Mouse (Mus musculus): ENCODE results near the gene Chic1.
A peak's percentile ranks its signal among the peaks of the same experiment; 100 is the strongest.

The Chic1 gene

GRCm38 (mm10) chrX:103356287-103356686 lies at the start of gene Chic1:
Gene Chic1 (plus strand): TSS chrX:103356476.
- DNase-seq (ENCODE audit: low read depth, low spot score), result peak; percentile 96

GRCm38 (mm10) chrX:103308262-103308661 lies 48.0 kb upstream of the Chic1 start:
- DNase-seq (ENCODE audit: low read depth, low spot score), result no peak

- DNase-seq (ENCODE audit: low read depth, low spot score), result peak; percentile 96
These were observed 44.6 kb upstream of the Chic1 start for GRCm38 (mm10) chrX:103311723-103312122.

- peak; percentile 48 for DNase-seq (ENCODE audit: low read depth, low spot score)
These were observed 42.1 kb upstream of the Chic1 start for GRCm38 (mm10) chrX:103314146-103314545.

DNA sequence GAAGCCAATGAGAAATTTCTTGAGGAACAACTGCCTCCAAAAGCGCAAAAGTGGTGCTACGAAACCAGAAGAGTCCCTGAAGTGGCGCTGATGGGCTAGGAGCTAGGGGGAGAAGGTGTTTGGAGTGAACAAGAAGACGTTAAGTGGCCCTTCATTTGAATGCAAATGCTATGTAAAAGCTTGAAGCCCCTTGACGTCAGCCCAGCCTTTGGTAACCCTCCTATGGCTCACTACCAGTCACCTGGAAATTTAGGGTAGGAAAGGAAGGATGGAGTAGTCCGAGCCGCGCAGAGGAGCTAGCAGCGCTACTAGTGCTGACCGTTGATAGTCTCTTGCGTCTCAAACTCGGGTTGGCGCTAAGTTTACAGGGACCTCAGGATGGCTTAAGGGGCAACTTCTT lies 35.1 kb upstream of the Chic1 start, which contains the start of gene Cdx4:
Gene Cdx4 (plus strand): TSS at position 253 of the 400 bp plus-strand sequence.
- peak; percentile 57 for DNase-seq (ENCODE audit: low read depth, low spot score)

GRCm38 (mm10) chrX:103325900-103326299 lies 30.4 kb upstream of the Chic1 start:
- DNase-seq (ENCODE audit: low read depth, low spot score), result no peak

- DNase-seq (ENCODE audit: low read depth, low spot score), result no peak
These were observed 26.9 kb upstream of the Chic1 start for GRCm38 (mm10) chrX:103329386-103329785.

DNA sequence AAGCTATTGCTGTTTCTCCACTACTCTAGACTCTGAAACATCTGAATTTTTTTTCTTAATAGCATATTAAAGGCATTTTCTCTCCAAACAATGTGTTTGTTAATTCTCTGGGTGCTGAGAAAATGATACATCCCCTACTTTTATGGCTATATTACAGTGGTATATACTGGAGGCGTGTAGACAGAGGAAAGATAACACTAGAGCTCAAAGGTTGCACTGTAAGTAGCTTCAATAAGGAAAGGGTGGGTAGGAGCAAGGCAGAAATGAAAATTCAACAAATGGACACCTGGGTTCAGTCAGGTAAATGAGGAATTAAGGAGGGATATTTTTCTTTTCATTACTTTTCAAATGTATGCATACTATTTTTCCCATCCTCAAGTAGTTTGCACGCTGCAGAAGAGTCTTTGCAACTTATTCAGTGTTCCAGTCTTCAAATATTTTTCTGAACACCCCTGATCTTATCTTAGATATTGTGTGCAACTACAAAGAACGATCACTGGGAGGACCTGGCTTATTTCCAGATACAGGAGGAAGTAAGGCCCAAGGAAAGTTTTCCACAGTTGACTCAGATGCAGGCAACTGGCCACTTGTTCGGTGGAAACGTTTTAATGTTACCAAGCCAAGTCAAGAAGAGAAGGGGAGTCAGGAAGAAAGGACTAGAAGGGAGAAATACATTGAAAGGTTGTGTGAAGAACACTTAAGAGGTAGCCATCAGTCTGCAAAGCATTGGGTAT lies 25.0 kb upstream of the Chic1 start:
- no peak for DNase-seq (ENCODE audit: low read depth, low spot score)

DNA sequence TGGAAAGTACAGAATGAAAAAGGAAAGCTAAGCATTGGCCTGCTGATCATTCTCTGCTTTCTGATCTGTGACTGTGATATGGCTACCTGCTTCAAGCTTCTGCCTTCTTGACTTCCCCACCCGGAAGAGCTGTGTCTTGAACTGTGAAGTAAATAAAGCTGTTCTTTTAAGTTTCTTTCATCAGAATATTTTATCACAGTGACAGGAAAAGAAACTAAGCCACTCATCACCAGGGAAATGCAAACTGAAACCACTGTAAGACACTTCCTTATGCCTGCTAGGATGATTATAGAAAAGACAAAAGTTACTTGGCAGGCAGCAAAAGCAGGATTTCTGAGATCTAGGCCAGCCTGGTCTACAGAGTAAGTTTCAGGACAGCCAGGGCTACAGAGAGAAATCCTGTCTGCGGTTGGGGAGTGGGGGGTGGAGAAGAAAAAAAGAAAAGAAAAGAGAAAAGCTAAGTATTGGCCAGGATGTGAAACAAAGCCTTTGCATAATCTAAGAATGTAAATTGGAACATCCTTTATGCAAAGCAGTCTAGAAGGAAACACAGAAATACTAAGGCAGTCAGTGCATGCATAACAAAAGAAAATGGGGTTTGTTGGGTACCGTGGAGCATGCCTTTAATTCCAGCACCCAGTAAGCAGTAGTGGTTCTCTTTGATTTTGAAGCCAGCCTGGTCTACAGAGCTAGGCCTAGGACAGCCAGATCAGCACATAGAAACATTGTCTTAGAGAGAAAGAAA lies 14.7 kb upstream of the Chic1 start:
- peak; percentile 89 for DNase-seq (ENCODE audit: low read depth, low spot score)

GRCm38 (mm10) chrX:103355784-103356183 lies 492 bp upstream of the Chic1 start:
- no peak for DNase-seq (ENCODE audit: low read depth, low spot score)

DNA sequence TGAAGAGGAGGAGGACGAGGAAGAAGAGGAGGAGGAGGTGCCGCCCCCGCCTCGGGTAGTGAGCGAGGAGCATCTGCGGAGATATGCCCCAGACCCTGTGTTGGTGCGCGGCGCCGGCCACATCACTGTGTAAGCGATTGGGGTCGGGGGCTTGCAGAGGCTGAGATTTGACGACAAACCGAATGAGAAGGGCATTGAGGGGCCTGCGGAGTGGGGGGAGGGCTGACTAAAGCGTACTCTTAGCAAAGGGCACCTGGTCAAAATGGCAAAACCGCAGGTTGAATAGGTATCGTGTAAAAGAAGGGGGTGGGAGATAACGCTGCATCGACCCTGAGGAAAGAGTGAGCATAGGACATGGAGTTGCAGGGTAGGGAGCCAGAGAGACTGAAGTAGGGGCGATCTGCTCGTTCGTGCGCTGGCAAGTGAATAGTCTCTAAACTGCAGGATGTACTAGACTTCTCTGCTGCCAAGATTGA lies 523 bp downstream of the Chic1 start:
- DNase-seq (ENCODE audit: low read depth, low spot score), result peak; percentile 26

- DNase-seq (ENCODE audit: low read depth, low spot score), result peak; percentile 43
These were observed 9.9 kb downstream of the Chic1 start for GRCm38 (mm10) chrX:103366201-103366600.

DNA sequence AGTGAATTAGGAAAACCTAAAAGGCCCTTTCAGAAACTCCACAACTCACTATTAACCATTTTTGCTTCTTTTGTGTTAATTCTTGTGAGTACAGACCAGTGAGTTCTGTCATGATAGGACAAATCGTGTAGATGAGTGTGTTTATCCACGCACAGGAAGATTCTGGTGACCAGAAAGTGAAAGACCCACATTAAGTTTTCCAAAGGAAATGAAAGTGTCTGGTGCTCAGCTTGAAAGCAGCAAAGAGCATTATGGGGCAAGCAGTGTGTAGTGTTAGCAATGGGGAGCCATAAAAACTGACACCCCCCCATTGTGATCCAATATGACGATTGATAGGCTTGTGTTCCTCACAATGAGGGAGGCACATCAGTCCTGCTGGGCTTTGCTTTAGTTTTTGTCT lies 12.4 kb downstream of the Chic1 start:
- no peak for DNase-seq (ENCODE audit: low read depth, low spot score)

DNA sequence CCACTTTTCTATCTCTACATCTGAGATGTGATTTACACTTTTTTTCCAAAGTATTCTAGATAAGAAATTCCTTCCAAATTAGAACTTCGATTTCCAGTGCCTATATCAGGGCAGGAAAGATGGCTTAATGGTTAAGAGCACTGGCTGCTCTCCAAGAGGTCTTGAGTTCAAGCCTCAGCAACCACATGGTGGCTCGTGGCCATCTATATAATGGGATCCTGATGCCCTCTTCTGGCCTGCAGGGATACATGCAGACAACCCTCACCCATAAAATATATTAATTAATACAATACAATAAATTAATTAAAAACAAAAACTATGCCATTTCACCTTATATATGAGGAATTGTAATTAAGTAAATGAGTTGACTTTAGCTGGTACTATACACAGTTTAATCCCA lies 14.9 kb downstream of the Chic1 start:
- DNase-seq (ENCODE audit: low read depth, low spot score), result peak; percentile 55

DNA sequence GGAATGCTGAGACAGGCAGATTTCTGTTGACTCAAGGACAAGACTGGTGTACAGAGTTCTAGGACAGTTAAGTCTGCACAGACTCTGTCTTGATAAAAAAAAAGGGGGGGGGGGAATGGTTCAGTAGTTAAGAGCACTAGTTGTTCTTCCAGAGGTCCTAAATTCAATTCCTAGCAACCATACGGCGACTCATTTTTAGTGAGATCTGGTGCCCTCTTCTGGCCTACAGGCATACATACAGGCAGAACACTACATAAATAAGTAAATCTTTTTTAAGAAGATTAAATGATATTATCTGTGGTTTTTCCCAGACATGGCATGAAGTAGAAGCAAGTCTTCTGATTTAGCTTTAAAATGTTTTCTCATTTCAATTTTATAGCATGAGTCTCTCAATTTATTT lies 15.4 kb downstream of the Chic1 start:
- peak; percentile 65 for DNase-seq (ENCODE audit: low read depth, low spot score)

GRCm38 (mm10) chrX:103374250-103374649 lies 18.0 kb downstream of the Chic1 start:
- DNase-seq (ENCODE audit: low read depth, low spot score), result peak; percentile 63

DNA sequence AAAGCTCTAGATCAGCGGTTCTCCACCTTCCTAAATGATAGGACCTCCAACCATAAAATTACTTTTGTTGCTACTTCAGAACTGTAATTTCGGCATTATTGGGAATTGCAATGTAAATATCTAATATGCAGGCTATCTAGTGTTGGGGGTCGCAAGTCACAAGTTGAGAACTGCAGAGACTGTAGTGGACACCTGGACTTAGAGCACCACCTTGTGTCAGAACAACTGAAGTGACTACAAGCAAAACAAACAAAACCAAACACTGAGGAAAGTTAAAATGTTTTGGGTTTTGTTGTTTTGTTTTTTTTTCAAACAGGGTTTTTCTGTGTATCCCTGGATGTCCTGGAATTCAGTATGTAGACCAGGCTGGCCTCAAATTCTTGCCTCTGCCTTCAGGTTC lies 28.3 kb downstream of the Chic1 start:
- DNase-seq (ENCODE audit: low read depth, low spot score), result peak; percentile 25

DNA sequence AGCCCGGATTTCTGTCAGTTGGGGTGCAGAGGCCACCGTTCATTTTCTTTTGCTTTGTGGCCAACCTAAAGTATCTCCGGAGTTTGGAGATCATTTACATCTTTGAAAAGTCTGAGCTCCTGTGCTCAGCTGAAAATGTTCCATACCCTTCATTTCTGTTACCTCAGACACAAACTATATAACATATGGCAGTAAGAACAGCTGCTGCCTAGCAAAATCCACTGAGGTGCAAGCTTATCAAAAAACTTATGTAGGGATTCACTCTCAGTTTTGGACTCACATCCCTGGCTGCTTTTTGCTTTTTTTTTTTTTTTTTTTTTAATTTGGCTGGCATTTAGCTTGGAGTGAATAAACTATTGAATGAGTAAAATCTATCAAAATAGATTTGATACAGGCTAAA lies 31.9 kb downstream of the Chic1 start:
- DNase-seq (ENCODE audit: low read depth, low spot score), result no peak

- DNase-seq (ENCODE audit: low read depth, low spot score), result no peak
These were observed 37.6 kb downstream of the Chic1 start for GRCm38 (mm10) chrX:103393841-103394240.

- peak; percentile 94 for DNase-seq (ENCODE audit: low read depth, low spot score)
These were observed 48.7 kb downstream of the Chic1 start for GRCm38 (mm10) chrX:103405021-103405420.

DNA sequence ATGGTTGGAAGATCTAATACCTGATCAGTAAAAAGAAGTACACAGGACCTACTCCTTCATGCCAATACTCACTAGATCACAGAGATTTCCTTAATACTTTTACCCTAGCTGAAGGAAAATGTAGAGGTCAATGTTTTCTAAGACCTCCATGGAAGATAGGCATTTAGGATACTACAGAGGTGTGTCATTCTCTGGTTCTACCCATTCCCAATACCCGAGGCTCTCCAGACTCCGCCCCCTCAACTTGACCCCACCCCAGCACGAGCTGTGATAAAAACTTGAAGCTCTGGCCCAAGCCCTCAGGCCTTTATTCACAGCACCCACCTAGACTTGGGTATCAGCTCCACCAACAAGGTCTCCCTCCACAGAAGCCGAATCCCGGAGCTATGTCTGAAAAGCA lies 57.9 kb downstream of the Chic1 start, which contains the start of gene Tsx:
Gene Tsx (plus strand): TSS at position 301 of the 400 bp plus-strand sequence.
- no peak for DNase-seq (ENCODE audit: low read depth, low spot score)

- no peak for DNase-seq (ENCODE audit: low read depth, low spot score)
These were observed 65.4 kb downstream of the Chic1 start, which contains the start of gene Gm26992 for GRCm38 (mm10) chrX:103421710-103422109. Gene Gm26992 (plus strand): TSS chrX:103422010.

- DNase-seq (ENCODE audit: low read depth, low spot score), result peak; percentile 45
These were observed 71.4 kb downstream of the Chic1 start for GRCm38 (mm10) chrX:103427677-103428076.
